Mouse (Mus musculus): Measurements from ENCODE around the gene C1qa. TPM values are rescaled to one million over a fixed set of nuclear protein-coding genes. Genes with fewer than 3 reads are reported as not detected.

C1qa gene
- polyA plus RNA-seq, 1 experiment, result 239 TPM

GRCm38 (mm10) chr4:136848565-136848964 is 50.0 kb downstream of the C1qa start:
- no peak overlapping the region for H3K27ac ChIP-seq (ENCODE audit: control insufficient read depth, insufficient read depth, low read depth, low read length, poor library complexity)
- 76% methylated on average over 4 of the region's 4 CpGs for WGBS
- TF ChIP-seq POLR2A (IDR thresholded peaks at IDR 0.05; ENCODE audit: borderline replicate concordance, control insufficient read depth, low read depth, low read length) (no peak), CTCF (IDR thresholded peaks at IDR 0.05; ENCODE audit: control insufficient read depth, insufficient read depth, low read length) (no peak)

GRCm38 (mm10) chr4:136847166-136847565 is 51.4 kb downstream of the C1qa start:
- Histone ChIP-seq H3K4me3 (replicated peaks; ENCODE audit: control insufficient read depth, low read depth, low read length) (no peak overlapping the region), H3K4me1 (ENCODE audit: control insufficient read depth, insufficient read depth, low read length) (no peaks in the 10 kb centered on the region), H3K27ac (ENCODE audit: control insufficient read depth, insufficient read depth, low read depth, low read length, poor library complexity) (no peak overlapping the region)
- 77% methylated on average over 6 of the region's 6 CpGs for WGBS
- TF ChIP-seq CTCF (IDR thresholded peaks at IDR 0.05; ENCODE audit: control insufficient read depth, insufficient read depth, low read length) (no peak), POLR2A (IDR thresholded peaks at IDR 0.05; ENCODE audit: borderline replicate concordance, control insufficient read depth, low read depth, low read length) (no peak)

More at GRCm38 (mm10) chr4:136848565-136848964, 50.0 kb downstream of the C1qa start:
- no peak overlapping the region for H3K4me3 ChIP-seq (replicated peaks; ENCODE audit: control insufficient read depth, low read depth, low read length)
- H3K4me1 ChIP-seq (ENCODE audit: control insufficient read depth, insufficient read depth, low read length), result no peaks in the 10 kb centered on the region

Other genes with a start within 250 kb of the C1qa start
- gene Ephb2, start 62.8 kb downstream of the C1qa start, polyA plus RNA-seq (2011; ENCODE audit: insufficient read depth, insufficient read length, low replicate concordance, missing spikeins), result 5.1 TPM in 1 of 2 replicates, not detected in the other
- 47.9 and 77.8 TPM in 2 replicates for gene C1qb, start 12.6 kb downstream of the C1qa start, polyA plus RNA-seq (2011; ENCODE audit: insufficient read depth, insufficient read length, low replicate concordance, missing spikeins)
- 45.0 and 70.3 TPM in 2 replicates for gene C1qc, start 5.7 kb downstream of the C1qa start, polyA plus RNA-seq (2011; ENCODE audit: insufficient read depth, insufficient read length, low replicate concordance, missing spikeins)
- not detected in 2 replicates for gene Epha8, start 58.0 kb upstream of the C1qa start, polyA plus RNA-seq (2011; ENCODE audit: insufficient read depth, insufficient read length, low replicate concordance, missing spikeins)
- gene Zbtb40, start 150.0 kb upstream of the C1qa start, polyA plus RNA-seq (2011; ENCODE audit: insufficient read depth, insufficient read length, low replicate concordance, missing spikeins), result 3.0 and 6.1 TPM in 2 replicates